Mouse (Mus musculus): ENCODE measurements at regions not wholly inside any gene's neighbourhood (a gene's known extent, or its start where the extent isn't known, plus 50 kb on each side); places are given as distances from the start of the nearest gene placed in this dataset.
A peak's percentile ranks its signal among the peaks of the same experiment; 100 is the strongest.

- no peaks in the 10 kb centered on the region for H3K36me3 ChIP-seq (ENCODE audit: control insufficient read depth, insufficient read depth, low read length)
- H3K4me2 ChIP-seq (ENCODE audit: low read length): no peak overlapping the region
- no peaks in the 10 kb centered on the region for H3K27me3 ChIP-seq (replicated peaks; ENCODE audit: control insufficient read depth, insufficient read depth, low read length)
- DNase-seq (ENCODE audit: low spot score): peak; percentile 66
- no peaks in the 10 kb centered on the region for H3K9me3 ChIP-seq (ENCODE audit: control insufficient read depth, low read length)
- H3K4me1 ChIP-seq (replicated peaks; ENCODE audit: control insufficient read depth, insufficient read depth, low read length): peaks cover 10% of the 10 kb centered on the region
- no peak overlapping the region; the same call in 1 of the 2 replicates for H3K27ac ChIP-seq (ENCODE audit: low read depth)
- ATAC-seq (replicated peaks; ENCODE audit: low FRiP score, low TSS enrichment, low read depth): no peak
- H3K9ac ChIP-seq (ENCODE audit: low read length): no peak overlapping the region
- no peak overlapping the region for H3K4me3 ChIP-seq (ENCODE audit: low read depth, low read length)
- 29% methylated on average over 14 of the region's 14 CpGs for WGBS
These were observed 92.2 kb upstream of the Zfp366 start for GRCm38 (mm10) chr13:99092279-99092930.

DNA sequence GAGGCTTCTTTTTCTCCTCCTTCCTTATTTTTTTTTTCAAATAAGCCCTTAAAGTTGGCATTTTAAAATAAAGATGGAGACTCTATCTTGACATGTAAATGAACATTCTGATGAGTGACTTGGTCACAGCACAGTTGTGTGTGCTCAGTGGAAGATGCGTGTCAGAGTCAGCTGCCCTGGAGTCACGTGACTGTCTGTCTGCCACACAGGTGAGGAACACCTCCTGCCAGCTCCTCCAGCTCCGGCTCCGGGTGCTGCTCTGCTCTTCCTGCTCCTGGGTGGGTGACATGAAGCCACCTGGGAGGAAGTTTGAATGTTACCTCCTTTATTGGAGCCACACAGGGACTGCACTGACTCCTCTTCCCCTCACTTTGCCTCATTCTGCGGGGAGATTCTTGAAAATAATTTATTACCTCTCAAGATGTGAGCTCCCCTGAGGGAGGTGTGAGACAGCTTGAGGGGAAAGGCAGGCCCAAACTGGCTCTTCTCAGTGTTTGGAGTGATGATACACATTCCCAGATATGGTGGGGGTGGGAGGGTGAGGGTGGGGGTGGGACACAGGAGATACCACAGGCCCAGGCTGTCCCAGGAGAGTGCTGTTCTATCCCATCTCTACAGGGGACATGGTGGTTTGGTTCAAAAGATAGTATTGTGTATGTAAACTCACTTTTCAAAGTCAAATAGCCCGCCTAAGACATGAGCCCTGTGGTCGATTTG lies 92.9 kb upstream of the Zfp366 start:
- no peaks in the 10 kb centered on the region for H3K9me3 ChIP-seq (ENCODE audit: control insufficient read depth, low read length)
- no peak overlapping the region for H3K9ac ChIP-seq (ENCODE audit: low read length)
- no peak overlapping the region for H3K4me2 ChIP-seq (ENCODE audit: low read length)
- H3K27ac ChIP-seq (ENCODE audit: low read depth): no peak overlapping the region; the same call in 1 of the 2 replicates
- H3K4me1 ChIP-seq (replicated peaks; ENCODE audit: control insufficient read depth, insufficient read depth, low read length): peaks cover 10% of the 10 kb centered on the region
- WGBS: 48% methylated on average over 7 of the region's 7 CpGs
- H3K27me3 ChIP-seq (replicated peaks; ENCODE audit: control insufficient read depth, insufficient read depth, low read length): no peaks in the 10 kb centered on the region
- no peak overlapping the region for H3K4me3 ChIP-seq (ENCODE audit: low read depth, low read length)
- DNase-seq (ENCODE audit: low spot score) (no peak), ATAC-seq (replicated peaks; ENCODE audit: low FRiP score, low TSS enrichment, low read depth) (no peak; the same call in 1 of the 2 replicates)
- H3K36me3 ChIP-seq (ENCODE audit: control insufficient read depth, insufficient read depth, low read length): no peaks in the 10 kb centered on the region

DNA sequence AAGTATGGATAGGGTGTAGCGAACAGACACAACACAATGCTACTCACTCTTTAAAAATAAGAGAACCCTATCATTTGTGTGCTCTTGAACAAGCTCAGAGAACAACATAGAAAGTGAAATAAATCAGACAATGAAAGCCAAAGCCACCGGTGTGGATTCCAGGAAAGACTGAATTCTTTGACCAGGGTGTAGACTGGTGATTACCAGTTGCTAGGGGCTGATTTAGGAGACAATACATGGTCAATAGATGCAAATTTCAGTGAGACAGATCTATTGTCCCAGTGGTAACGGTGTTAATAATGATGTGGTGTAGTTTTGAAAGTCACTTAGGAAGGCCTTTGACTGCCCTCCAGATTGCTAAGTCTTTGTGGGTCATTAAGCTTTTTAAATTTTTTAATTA lies 94.3 kb upstream of the Zfp366 start:
- H3K4me3 ChIP-seq (ENCODE audit: low read depth, low read length): no peak overlapping the region
- no peak overlapping the region for H3K27ac ChIP-seq (ENCODE audit: low read depth)
- H3K4me2 ChIP-seq (ENCODE audit: low read length): no peak overlapping the region
- 89% methylated on average over 3 of the region's 3 CpGs for WGBS
- peaks cover 10% of the 10 kb centered on the region for H3K4me1 ChIP-seq (replicated peaks; ENCODE audit: control insufficient read depth, insufficient read depth, low read length)
- H3K36me3 ChIP-seq (ENCODE audit: control insufficient read depth, insufficient read depth, low read length): no peaks in the 10 kb centered on the region
- H3K27me3 ChIP-seq (replicated peaks; ENCODE audit: control insufficient read depth, insufficient read depth, low read length): no peaks in the 10 kb centered on the region
- no peaks in the 10 kb centered on the region for H3K9me3 ChIP-seq (ENCODE audit: control insufficient read depth, low read length)
- DNase-seq (ENCODE audit: low spot score) (no peak), ATAC-seq (replicated peaks; ENCODE audit: low FRiP score, low TSS enrichment, low read depth) (no peak)
- H3K9ac ChIP-seq (ENCODE audit: low read length): no peak overlapping the region

GRCm38 (mm10) chr13:99088285-99088684 lies 96.3 kb upstream of the Zfp366 start:
- Histone ChIP-seq H3K4me3 (ENCODE audit: low read depth, low read length) (no peak overlapping the region), H3K9me3 (ENCODE audit: control insufficient read depth, low read length) (no peaks in the 10 kb centered on the region), H3K4me1 (replicated peaks; ENCODE audit: control insufficient read depth, insufficient read depth, low read length) (peaks cover 10% of the 10 kb centered on the region), H3K36me3 (ENCODE audit: control insufficient read depth, insufficient read depth, low read length) (no peaks in the 10 kb centered on the region), H3K4me2 (ENCODE audit: low read length) (no peak overlapping the region), H3K27ac (ENCODE audit: low read depth) (no peak overlapping the region), H3K27me3 (replicated peaks; ENCODE audit: control insufficient read depth, insufficient read depth, low read length) (no peaks in the 10 kb centered on the region), H3K9ac (ENCODE audit: low read length) (no peak overlapping the region)
- no peak for ATAC-seq (replicated peaks; ENCODE audit: low FRiP score, low TSS enrichment, low read depth)
- WGBS: 84% methylated on average over 4 of the region's 4 CpGs
- no peak for DNase-seq (ENCODE audit: low spot score)

DNA sequence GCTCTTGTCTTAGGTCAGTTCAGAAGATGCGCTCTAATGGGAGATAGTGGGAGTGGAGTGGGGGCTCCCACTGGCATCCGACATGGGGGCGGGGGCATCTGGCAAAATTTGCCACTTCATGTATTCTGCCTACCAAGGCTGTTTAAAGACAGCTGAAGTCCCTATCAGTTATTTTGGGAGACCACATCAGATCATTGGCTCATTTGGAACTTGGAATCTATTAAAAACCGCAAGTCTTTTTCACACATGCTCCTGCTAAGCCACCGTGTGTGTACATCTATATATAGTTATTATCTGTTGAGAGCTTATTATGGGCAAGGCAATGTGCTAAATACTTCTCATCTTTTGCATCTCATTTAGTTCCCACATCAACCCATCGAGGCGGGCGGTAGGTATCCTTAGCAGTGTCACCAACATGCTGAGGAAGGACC lies 95.0 kb upstream of the 1700024P04Rik start:
- Histone ChIP-seq H3K27ac (ENCODE audit: low read depth) (no peak overlapping the region), H3K4me3 (ENCODE audit: low read depth, low read length) (no peak overlapping the region), H3K9ac (ENCODE audit: low read length) (no peak overlapping the region), H3K4me1 (replicated peaks; ENCODE audit: control insufficient read depth, insufficient read depth, low read length) (no peaks in the 10 kb centered on the region), H3K36me3 (ENCODE audit: control insufficient read depth, insufficient read depth, low read length) (no peaks in the 10 kb centered on the region), H3K9me3 (ENCODE audit: control insufficient read depth, low read length) (no peaks in the 10 kb centered on the region), H3K4me2 (ENCODE audit: low read length) (no peak overlapping the region), H3K27me3 (replicated peaks; ENCODE audit: control insufficient read depth, insufficient read depth, low read length) (no peaks in the 10 kb centered on the region)
- peak; percentile 18 for DNase-seq (ENCODE audit: low spot score)
- no peak for ATAC-seq (replicated peaks; ENCODE audit: low FRiP score, low TSS enrichment, low read depth)
- 98% methylated on average over 8 of the region's 8 CpGs for WGBS

- Histone ChIP-seq H3K4me1 (replicated peaks; ENCODE audit: control insufficient read depth, insufficient read depth, low read length) (no peaks in the 10 kb centered on the region), H3K36me3 (ENCODE audit: control insufficient read depth, insufficient read depth, low read length) (no peaks in the 10 kb centered on the region), H3K27ac (ENCODE audit: low read depth) (no peak overlapping the region), H3K27me3 (replicated peaks; ENCODE audit: control insufficient read depth, insufficient read depth, low read length) (no peaks in the 10 kb centered on the region), H3K4me3 (ENCODE audit: low read depth, low read length) (no peak overlapping the region), H3K4me2 (ENCODE audit: low read length) (no peak overlapping the region), H3K9me3 (ENCODE audit: control insufficient read depth, low read length) (no peaks in the 10 kb centered on the region), H3K9ac (ENCODE audit: low read length) (no peak overlapping the region)
- ATAC-seq (replicated peaks; ENCODE audit: low FRiP score, low TSS enrichment, low read depth) (no peak), DNase-seq (ENCODE audit: low spot score) (no peak)
- 69% methylated on average over 10 of the region's 10 CpGs for WGBS
These were observed 94.3 kb upstream of the 1700024P04Rik start for GRCm38 (mm10) chr13:99078643-99079042.

DNA sequence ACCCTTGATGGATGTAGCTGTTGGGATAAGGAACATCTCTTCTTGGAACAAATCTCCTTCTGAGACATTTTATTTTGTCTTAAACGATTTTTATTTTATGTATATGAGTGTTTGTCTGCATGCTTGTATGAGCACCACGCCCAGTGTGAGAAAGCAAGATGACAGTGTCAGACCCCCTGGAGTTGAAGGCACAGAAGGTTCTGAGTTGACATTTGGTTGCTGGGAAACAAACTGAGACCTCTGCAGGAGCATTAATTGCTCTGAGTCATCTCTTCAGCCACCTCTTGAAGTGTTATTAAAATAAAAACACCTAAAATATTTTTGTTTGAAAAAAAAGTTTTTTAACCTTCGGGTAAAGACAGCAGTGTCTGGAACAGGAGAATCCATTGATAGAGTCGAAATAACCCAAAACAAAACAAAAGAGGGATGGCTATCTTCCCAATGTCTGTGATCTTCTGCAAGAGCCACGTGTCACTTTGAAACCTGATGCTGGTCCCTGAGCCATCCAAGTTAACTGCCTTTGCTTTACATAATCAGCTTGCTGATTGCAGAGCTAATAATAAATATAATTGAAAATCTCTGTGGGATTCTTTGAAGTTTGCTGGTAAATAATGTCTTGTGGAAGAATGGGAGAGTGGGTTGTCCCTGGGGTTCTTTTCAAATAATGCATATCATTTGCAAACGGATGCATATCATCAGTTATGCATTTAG lies 92.8 kb upstream of the 1700024P04Rik start:
- Histone ChIP-seq H3K4me3 (ENCODE audit: low read depth, low read length) (no peak overlapping the region), H3K9ac (ENCODE audit: low read length) (no peak overlapping the region), H3K4me2 (ENCODE audit: low read length) (no peak overlapping the region), H3K27ac (ENCODE audit: low read depth) (no peak overlapping the region), H3K4me1 (replicated peaks; ENCODE audit: control insufficient read depth, insufficient read depth, low read length) (no peaks in the 10 kb centered on the region), H3K9me3 (ENCODE audit: control insufficient read depth, low read length) (no peaks in the 10 kb centered on the region), H3K27me3 (replicated peaks; ENCODE audit: control insufficient read depth, insufficient read depth, low read length) (no peaks in the 10 kb centered on the region), H3K36me3 (ENCODE audit: control insufficient read depth, insufficient read depth, low read length) (no peaks in the 10 kb centered on the region)
- ATAC-seq (replicated peaks; ENCODE audit: low FRiP score, low TSS enrichment, low read depth): no peak
- peak; percentile 20 for DNase-seq (ENCODE audit: low spot score)
- WGBS: 43% methylated on average over 6 of the region's 6 CpGs

DNA sequence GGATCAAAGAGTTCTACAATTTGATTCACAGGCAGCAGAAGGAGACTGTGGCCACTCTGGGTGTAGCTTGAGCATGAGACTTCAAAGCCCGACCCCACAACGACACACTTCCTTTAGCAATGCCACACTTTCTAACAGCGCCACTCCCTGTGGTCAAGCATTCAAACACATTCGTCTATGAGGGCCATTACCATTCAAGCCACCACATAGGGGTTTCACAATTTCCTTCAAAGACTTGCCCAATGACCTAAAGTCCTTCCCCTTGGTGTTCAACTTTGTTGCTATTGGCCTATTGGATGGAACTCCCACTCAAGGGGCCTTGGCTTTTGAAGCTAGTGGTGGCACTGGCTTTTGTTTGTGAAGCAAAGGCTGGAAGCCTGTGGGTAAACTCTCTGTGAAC lies 91.1 kb upstream of the 1700024P04Rik start:
- ATAC-seq (replicated peaks; ENCODE audit: low FRiP score, low TSS enrichment, low read depth) (no peak), DNase-seq (ENCODE audit: low spot score) (no peak)
- Histone ChIP-seq H3K9me3 (ENCODE audit: control insufficient read depth, low read length) (no peaks in the 10 kb centered on the region), H3K27ac (ENCODE audit: low read depth) (no peak overlapping the region), H3K4me2 (ENCODE audit: low read length) (no peak overlapping the region), H3K4me3 (ENCODE audit: low read depth, low read length) (no peak overlapping the region), H3K4me1 (replicated peaks; ENCODE audit: control insufficient read depth, insufficient read depth, low read length) (peaks cover 6% of the 10 kb centered on the region; the same call in 1 of the 2 replicates), H3K27me3 (replicated peaks; ENCODE audit: control insufficient read depth, insufficient read depth, low read length) (no peaks in the 10 kb centered on the region), H3K36me3 (ENCODE audit: control insufficient read depth, insufficient read depth, low read length) (no peaks in the 10 kb centered on the region), H3K9ac (ENCODE audit: low read length) (no peak overlapping the region)
- whole genome bisulfite sequencing: 87% methylated on average over 4 of the region's 4 CpGs

Measured in intestine, embryonic 14.5 days (tissue).